Mouse (Mus musculus): Measurements from ENCODE around the gene Csnk1e. TPM values are rescaled to one million over a fixed set of nuclear protein-coding genes. Genes with fewer than 3 reads are reported as not detected.

Gene Csnk1e
- polyA plus RNA-seq, 1 experiment from 2014 or later: 275 TPM

DNA sequence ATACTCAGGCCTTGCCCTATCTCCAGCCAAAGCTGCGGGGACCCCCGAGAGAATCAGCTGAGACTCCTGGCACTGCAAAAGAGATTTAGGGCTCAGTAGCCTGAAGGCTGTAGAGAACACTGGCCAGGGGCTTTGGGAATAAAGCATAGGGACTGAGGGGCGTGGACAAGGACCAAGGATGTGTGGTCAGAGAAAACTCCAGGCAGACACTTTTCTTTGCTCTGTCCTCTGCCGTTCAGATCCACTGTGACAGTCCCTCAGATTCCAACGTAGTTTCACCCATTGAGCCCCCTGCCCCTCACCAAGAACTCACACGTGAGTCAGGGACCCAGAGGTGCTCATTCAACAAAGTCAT, 13.1 kb downstream of the Csnk1e start:
- ATAC-seq (ENCODE audit: low read depth): peak; percentile 30; the same call in 1 of the 2 replicates

DNA sequence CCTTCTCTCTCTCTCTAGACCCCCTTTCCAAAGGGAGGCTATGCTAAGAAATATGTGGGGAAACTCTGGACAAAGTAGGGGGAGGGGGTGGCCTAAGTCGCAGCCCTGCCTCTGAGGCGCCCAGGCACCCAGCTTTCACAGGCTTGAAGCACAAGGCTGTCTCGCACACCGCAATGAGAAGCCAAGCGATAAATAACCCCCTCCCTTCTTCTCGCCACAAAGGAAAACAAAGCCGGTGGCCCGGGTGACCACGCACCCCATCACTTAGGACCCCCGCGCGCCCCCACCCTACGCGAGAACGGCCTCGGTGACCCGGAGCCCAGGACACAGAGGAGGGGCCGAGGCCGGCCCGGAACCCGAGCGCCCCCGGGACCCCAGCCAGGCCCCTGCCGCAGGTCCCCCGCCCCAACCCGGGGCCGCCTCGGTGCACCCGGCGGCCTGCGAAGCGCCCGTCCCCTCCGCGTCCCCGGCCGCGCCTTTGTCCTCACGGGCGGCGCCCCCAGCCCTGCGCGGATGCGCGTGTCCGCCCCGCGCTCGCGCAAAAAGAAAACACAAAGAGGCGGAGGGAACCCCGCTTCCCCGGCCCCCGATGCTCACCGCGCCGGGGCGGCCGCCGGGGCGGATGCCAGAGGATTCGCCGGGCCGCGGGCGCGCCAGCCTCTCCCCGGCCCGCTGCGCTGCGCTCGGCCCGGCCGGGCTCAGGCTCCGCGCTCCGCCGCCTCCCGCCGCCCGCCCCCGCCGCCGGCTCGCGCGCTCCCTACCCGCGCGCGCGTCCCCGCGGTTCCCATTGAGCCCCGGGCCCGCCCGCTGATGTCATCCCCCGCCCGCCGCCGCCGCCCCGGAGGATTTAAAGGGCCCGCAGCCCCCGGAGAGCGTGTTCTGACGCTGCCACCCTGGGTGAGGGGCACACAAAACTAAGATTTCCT, 13.8 kb downstream of the Csnk1e start:
- peak; percentile 78 for ATAC-seq (ENCODE audit: low read depth)
- under 1% methylated on average over 80 of the region's 107 CpGs for WGBS

More for the DNA sequence above, 13.1 kb downstream of the Csnk1e start:
- Histone ChIP-seq H3K27ac (replicated peaks) (peak overlapping the region; percentile 98), H3K4me2 (peak overlapping the region; percentile 94), H3K9ac (peak overlapping the region; percentile 99), H3K4me3 (peak overlapping the region; percentile 92), H3K36me3 (peaks cover 17% of the 10 kb centered on the region), H3K27me3 (no peaks in the 10 kb centered on the region), H3K9me3 (no peaks in the 10 kb centered on the region), H3K4me1 (replicated peaks) (peaks cover 48% of the 10 kb centered on the region)
- WGBS: 2% methylated on average over 6 of the region's 6 CpGs

GRCm38 (mm10) chr15:79440651-79441330, 14.6 kb downstream of the Csnk1e start:
- 17% methylated on average over 11 of the region's 11 CpGs for WGBS

More for the DNA sequence above, 13.8 kb downstream of the Csnk1e start:
- no peaks in the 10 kb centered on the region for H3K27me3 ChIP-seq
- peak overlapping the region; percentile 98 for H3K27ac ChIP-seq (replicated peaks)
- H3K4me1 ChIP-seq (replicated peaks): peaks cover 54% of the 10 kb centered on the region
- peak overlapping the region; percentile 92 for H3K4me3 ChIP-seq
- peak overlapping the region; percentile 99 for H3K9ac ChIP-seq
- no peaks in the 10 kb centered on the region for H3K9me3 ChIP-seq
- H3K36me3 ChIP-seq: peaks cover 23% of the 10 kb centered on the region
- H3K4me2 ChIP-seq: peak overlapping the region; percentile 94

DNA sequence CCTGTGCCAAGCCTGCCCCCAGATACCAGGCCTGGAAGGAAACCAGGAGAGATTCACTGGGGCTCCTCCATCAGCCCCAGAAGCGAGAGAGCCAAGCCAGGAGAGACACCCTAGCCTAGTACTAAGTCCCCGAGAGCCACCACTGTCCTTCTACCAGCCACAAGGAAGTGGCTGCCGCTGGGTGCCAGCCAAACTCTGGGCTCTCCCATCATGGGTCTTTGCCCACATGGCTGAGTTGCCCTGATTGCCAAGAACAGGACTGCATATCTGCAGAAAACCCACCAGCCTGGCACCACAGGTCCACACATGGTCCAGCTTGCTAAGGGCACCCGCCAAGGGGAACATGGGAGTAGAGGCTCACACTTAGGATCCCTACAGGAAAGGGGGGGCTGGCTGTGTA, 15.1 kb downstream of the Csnk1e start:
- H3K9ac ChIP-seq: peak overlapping the region; percentile 99
- peak overlapping the region; percentile 9; the same call in 1 of the 2 replicates for H3K27ac ChIP-seq (replicated peaks)
- ATAC-seq (ENCODE audit: low read depth): no peak
- H3K4me1 ChIP-seq (replicated peaks): peaks cover 68% of the 10 kb centered on the region
- 64% methylated on average over 4 of the region's 4 CpGs for WGBS
- no peaks in the 10 kb centered on the region for H3K9me3 ChIP-seq
- H3K4me2 ChIP-seq: peak overlapping the region; percentile 94
- peak overlapping the region; percentile 92 for H3K4me3 ChIP-seq
- H3K36me3 ChIP-seq: peaks cover 37% of the 10 kb centered on the region
- no peaks in the 10 kb centered on the region for H3K27me3 ChIP-seq

More at GRCm38 (mm10) chr15:79440651-79441330, 14.6 kb downstream of the Csnk1e start:
- no peaks in the 10 kb centered on the region for H3K9me3 ChIP-seq
- peak overlapping the region; percentile 94 for H3K4me2 ChIP-seq
- peak overlapping the region; percentile 98 for H3K27ac ChIP-seq (replicated peaks)
- H3K4me1 ChIP-seq (replicated peaks): peaks cover 62% of the 10 kb centered on the region
- H3K27me3 ChIP-seq: no peaks in the 10 kb centered on the region
- H3K36me3 ChIP-seq: peaks cover 31% of the 10 kb centered on the region
- peak overlapping the region; percentile 99 for H3K9ac ChIP-seq
- ATAC-seq (ENCODE audit: low read depth): peak; percentile 38
- H3K4me3 ChIP-seq: peak overlapping the region; percentile 92

DNA sequence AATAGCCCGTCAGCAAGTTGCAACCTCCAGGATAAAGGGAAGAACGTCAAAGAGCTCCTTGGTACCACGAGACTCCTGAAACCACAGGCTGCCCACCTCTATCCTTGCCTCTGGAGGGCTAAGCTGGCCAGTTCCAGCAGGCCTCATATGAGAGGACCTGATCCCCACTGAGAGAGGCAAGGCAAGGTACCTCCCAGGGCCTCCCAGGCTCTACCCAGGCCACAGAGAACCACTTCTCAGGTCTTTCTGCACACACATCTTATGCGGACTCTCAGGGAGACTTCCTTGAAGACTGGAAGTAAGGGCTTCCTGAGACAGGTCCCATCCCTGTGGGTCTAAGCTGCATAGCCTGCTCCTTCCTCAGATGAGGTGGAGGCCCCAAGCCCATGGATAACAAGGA, 16.0 kb downstream of the Csnk1e start:
- H3K27ac ChIP-seq (replicated peaks): no peak overlapping the region
- peak overlapping the region; percentile 94 for H3K4me2 ChIP-seq
- peak overlapping the region; percentile 92 for H3K4me3 ChIP-seq
- H3K4me1 ChIP-seq (replicated peaks): peaks cover 71% of the 10 kb centered on the region
- H3K36me3 ChIP-seq: peaks cover 46% of the 10 kb centered on the region
- ATAC-seq (ENCODE audit: low read depth): no peak
- H3K27me3 ChIP-seq: no peaks in the 10 kb centered on the region
- 69% methylated on average over 4 of the region's 4 CpGs for WGBS
- H3K9me3 ChIP-seq: no peaks in the 10 kb centered on the region
- H3K9ac ChIP-seq: peak overlapping the region; percentile 99

- Histone ChIP-seq H3K4me3 (peak overlapping the region; percentile 92; the same call in 1 of the 2 replicates), H3K9ac (peak overlapping the region; percentile 99)
These were observed 16.6 kb downstream of the Csnk1e start for GRCm38 (mm10) chr15:79438816-79439215.

GRCm38 (mm10) chr15:79438209-79438810, 17.1 kb downstream of the Csnk1e start:
- WGBS: 79% methylated on average over 6 of the region's 6 CpGs
- ATAC-seq (ENCODE audit: low read depth): no peak
- Histone ChIP-seq H3K4me2 (peak overlapping the region; percentile 94), H3K4me3 (peak overlapping the region; percentile 92; the same call in 1 of the 2 replicates), H3K9ac (peak overlapping the region; percentile 99), H3K27me3 (no peaks in the 10 kb centered on the region), H3K36me3 (peaks cover 56% of the 10 kb centered on the region), H3K9me3 (no peaks in the 10 kb centered on the region), H3K4me1 (replicated peaks) (peaks cover 71% of the 10 kb centered on the region), H3K27ac (replicated peaks) (peak overlapping the region; percentile 28; the same call in 1 of the 2 replicates)

More at GRCm38 (mm10) chr15:79438816-79439215, 16.6 kb downstream of the Csnk1e start:
- Histone ChIP-seq H3K9me3 (no peaks in the 10 kb centered on the region), H3K27ac (replicated peaks) (peak overlapping the region; percentile 28; the same call in 1 of the 2 replicates), H3K36me3 (peaks cover 51% of the 10 kb centered on the region), H3K4me1 (replicated peaks) (peaks cover 71% of the 10 kb centered on the region), H3K27me3 (no peaks in the 10 kb centered on the region), H3K4me2 (peak overlapping the region; percentile 94)
- ATAC-seq (ENCODE audit: low read depth): no peak
- WGBS: 64% methylated on average over 8 of the region's 8 CpGs

GRCm38 (mm10) chr15:79437541-79438208, 17.7 kb downstream of the Csnk1e start:
- 0 out of 2 replicates have a peak overlapping the region, but pooled peaks have one; percentile 28 for H3K27ac ChIP-seq (replicated peaks)
- no peaks in the 10 kb centered on the region for H3K9me3 ChIP-seq
- H3K4me1 ChIP-seq (replicated peaks): peaks cover 71% of the 10 kb centered on the region
- H3K4me2 ChIP-seq: no peak overlapping the region
- WGBS: 88% methylated on average over 12 of the region's 12 CpGs
- no peaks in the 10 kb centered on the region for H3K27me3 ChIP-seq
- ATAC-seq (ENCODE audit: low read depth): no peak
- no peak overlapping the region for H3K4me3 ChIP-seq
- H3K9ac ChIP-seq: peak overlapping the region; percentile 43; the same call in 1 of the 2 replicates
- H3K36me3 ChIP-seq: peaks cover 63% of the 10 kb centered on the region

GRCm38 (mm10) chr15:79436481-79436921, 18.9 kb downstream of the Csnk1e start:
- H3K9ac ChIP-seq: peak overlapping the region; percentile 12; the same call in 1 of the 2 replicates
- WGBS: 64% methylated on average over 7 of the region's 7 CpGs
- ATAC-seq (ENCODE audit: low read depth): no peak
- peak overlapping the region; percentile 21 for H3K4me2 ChIP-seq
- H3K27me3 ChIP-seq: no peaks in the 10 kb centered on the region
- H3K27ac ChIP-seq (replicated peaks): 0 out of 2 replicates have a peak overlapping the region, but pooled peaks have one; percentile 23
- no peak overlapping the region for H3K4me3 ChIP-seq
- H3K36me3 ChIP-seq: peaks cover 74% of the 10 kb centered on the region
- no peaks in the 10 kb centered on the region for H3K9me3 ChIP-seq
- peaks cover 65% of the 10 kb centered on the region for H3K4me1 ChIP-seq (replicated peaks)

- Histone ChIP-seq H3K9ac (0 out of 2 replicates have a peak overlapping the region, but pooled peaks have one; percentile 22), H3K4me1 (replicated peaks) (peaks cover 57% of the 10 kb centered on the region), H3K9me3 (no peaks in the 10 kb centered on the region), H3K36me3 (peaks cover 87% of the 10 kb centered on the region), H3K27me3 (no peaks in the 10 kb centered on the region), H3K27ac (replicated peaks) (peak overlapping the region; percentile 7), H3K4me3 (no peak overlapping the region), H3K4me2 (no peak overlapping the region)
- 63% methylated on average over 7 of the region's 7 CpGs for WGBS
- ATAC-seq (ENCODE audit: low read depth): no peak
These were observed 20.1 kb downstream of the Csnk1e start for GRCm38 (mm10) chr15:79435191-79435671.

- Histone ChIP-seq H3K4me3 (no peak overlapping the region), H3K36me3 (peaks cover 99% of the 10 kb centered on the region), H3K9me3 (no peaks in the 10 kb centered on the region), H3K4me1 (replicated peaks) (peaks cover 43% of the 10 kb centered on the region), H3K4me2 (no peak overlapping the region), H3K9ac (no peak overlapping the region), H3K27ac (replicated peaks) (peak overlapping the region; percentile 30), H3K27me3 (no peaks in the 10 kb centered on the region)
- WGBS: 65% methylated on average over 21 of the region's 21 CpGs
- ATAC-seq (ENCODE audit: low read depth): no peak
These were observed 22.5 kb downstream of the Csnk1e start for GRCm38 (mm10) chr15:79432892-79433291.
